20 mouse cellular contexts compared by ENCODE assay signal in the genomic region with DNA sequence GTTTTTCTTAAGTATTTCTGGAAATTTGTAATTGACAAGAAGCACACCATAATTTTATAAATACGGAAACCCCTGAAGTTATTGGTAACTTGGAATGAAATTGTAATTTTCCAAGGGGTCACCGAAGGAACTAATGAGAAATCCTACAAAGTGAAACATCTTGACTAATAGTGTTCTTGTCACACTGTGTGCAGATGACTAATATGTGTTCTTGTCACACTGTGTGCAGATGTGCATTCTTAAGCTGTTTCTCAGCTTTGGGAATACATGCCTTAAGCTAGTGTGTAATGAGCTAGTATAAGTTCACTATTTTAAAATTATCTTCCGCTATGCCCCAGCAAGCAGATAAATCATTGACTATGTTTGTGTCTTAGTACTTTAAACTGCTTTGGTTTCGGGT. TPM values are rescaled to one million over a fixed set of nuclear protein-coding genes. Genes with fewer than 3 reads are reported as not detected.
"Had no signal": no experiment of that assay in that cellular context is flagged by ENCODE, and none has a peak within 500 bp of the region (broad histone marks: within the 10 kb centered on the region; RNA-seq: fewer than 3 reads in every experiment).

No protein-coding gene starts in this region.

- H3K36me3 ChIP-seq: midbrain, embryonic 15.5 days had no signal

- H3K9ac ChIP-seq: lung, embryonic 15.5 days; midbrain, embryonic 13.5 days; midbrain, embryonic 15.5 days; neural tube, embryonic 12.5 days; stomach, embryonic 15.5 days had no signal

- ATAC-seq: lung, postnatal 0 days; midbrain, embryonic 13.5 days; midbrain, embryonic 15.5 days had no signal

- H3K4me3 ChIP-seq: lung, embryonic 15.5 days; megakaryocyte, embryonic 14.5 days; midbrain, embryonic 13.5 days; midbrain, embryonic 15.5 days; neural tube, embryonic 12.5 days; stomach, embryonic 15.5 days had no signal

- DNase-seq: lung, adult 2 months; lung, postnatal 14 days; lung, postnatal 36 days; right cerebral cortex, postnatal 14 days; thymus, adult 2 months; thymus, postnatal 25 days; thymus, postnatal 4 days had no signal

- H3K4me2 ChIP-seq: lung, embryonic 15.5 days; midbrain, embryonic 11.5 days; midbrain, embryonic 13.5 days; midbrain, embryonic 15.5 days; neural tube, embryonic 12.5 days; stomach, embryonic 15.5 days had no signal

- H3K27me3 ChIP-seq: lung, embryonic 15.5 days; megakaryocyte, embryonic 14.5 days; midbrain, embryonic 13.5 days; midbrain, embryonic 15.5 days; neural tube, embryonic 12.5 days; stomach, embryonic 15.5 days had no signal

- H3K27ac ChIP-seq: lung, embryonic 15.5 days; macrophage; midbrain, embryonic 13.5 days; midbrain, embryonic 15.5 days; neural tube, embryonic 12.5 days; stomach, embryonic 15.5 days; stomach, postnatal 0 days had no signal

- H3K9me3 ChIP-seq: lung, embryonic 15.5 days; megakaryocyte, embryonic 14.5 days; midbrain, embryonic 13.5 days; midbrain, embryonic 15.5 days; neural tube, embryonic 12.5 days; stomach, embryonic 15.5 days had no signal

- H3K4me1 ChIP-seq: lung, embryonic 15.5 days; midbrain, embryonic 13.5 days; midbrain, embryonic 15.5 days; neural tube, embryonic 12.5 days; stomach, embryonic 15.5 days had no signal

RNA-seq across cellular contexts. Expression of gene Tmem169, which starts 39.1 kb away (rescaled TPM):
- total RNA-seq: megakaryocyte progenitor cell, adult 5-6 weeks; monocyte, adult 5-6 weeks had no signal
- polyA plus RNA-seq: macrophage; spleen, adult 2 months had no signal
